Mouse (Mus musculus) kidney, embryonic 14.5 days (tissue): ENCODE measurements around the gene Atp11c. TPM values are rescaled to one million over a fixed set of nuclear protein-coding genes. Genes with fewer than 3 reads are reported as not detected.
A peak's percentile ranks its signal among the peaks of the same experiment; 100 is the strongest.

Experiments
- ATAC-seq: fragments of 200-750 bp; cut with Nextera tagmentation; 2 replicates; pipeline ENCODE4 v1.8.0; 2017; ENCODE audit warnings: moderate number of reproducible peaks, mild to moderate bottlenecking, moderate TSS enrichment, moderate library complexity; ENCODE audit not compliant: low FRiP score, low TSS enrichment
- H3K27ac ChIP-seq: fragments of 300-500 bp; sonication (generic); 2 replicates; pipeline ENCODE4 v1.5.1; 2014; ENCODE audit warnings: low read depth, mild to moderate bottlenecking, low read length, moderate library complexity, mixed read lengths
- H3K27me3 ChIP-seq: fragments of 300-500 bp; sonication (generic); 2 replicates; pipeline ENCODE4 v1.6.1; 2014; ENCODE audit warnings: mild to moderate bottlenecking, low read length; ENCODE audit not compliant: control insufficient read depth, insufficient read depth
- H3K36me3 ChIP-seq: fragments of 300-500 bp; sonication (generic); 2 replicates; pipeline ENCODE4 v1.6.1; 2014; ENCODE audit warnings: low read length, mixed read lengths; ENCODE audit not compliant: control insufficient read depth, insufficient read depth
- H3K4me1 ChIP-seq: fragments of 300-500 bp; sonication (generic); 2 replicates; pipeline ENCODE4 v1.6.1; 2014; ENCODE audit warnings: low read length, mixed read lengths; ENCODE audit not compliant: control insufficient read depth, insufficient read depth
- H3K4me2 ChIP-seq: fragments of 300-500 bp; sonication (generic); replicated peaks from 2 replicates; pipeline ENCODE4 v1.6.1; 2014; ENCODE audit warnings: low read depth, mild to moderate bottlenecking, low read length
- H3K4me3 ChIP-seq: fragments of 300-500 bp; sonication (generic); 2 replicates; pipeline ENCODE4 v1.5.1; 2014; ENCODE audit warnings: mild to moderate bottlenecking, low read length
- H3K9ac ChIP-seq: fragments of 300-500 bp; sonication (generic); 2 replicates; pipeline ENCODE4 v1.6.1; 2014; ENCODE audit warnings: low read depth, mild to moderate bottlenecking, low read length, moderate library complexity
- H3K9me3 ChIP-seq: fragments of 300-500 bp; sonication (generic); 2 replicates; pipeline ENCODE4 v1.6.1; 2016; ENCODE audit warnings: low read length; ENCODE audit not compliant: control insufficient read depth
- WGBS: fragments of 180-500 bp; shearing (Covaris S2); extraction: QIAGEN DNeasy Blood & Tissue Kit; methylation state at CpG from one replicate; pipeline ENCODE4 v1.1.7; 2014; 5-methylcytosine and 5-hydroxymethylcytosine counted together
- microRNA counts: library from miRNA; unstranded; fragments of <30 nt; microRNA quantifications from one replicate; lab custom pipeline; 2017
- microRNA-seq: library from miRNA; unstranded; fragments of <30 nt; microRNA quantifications from one replicate; pipeline ENCODE4, GENCODE M21; 2016
- polyA plus RNA-seq: library from polyadenylated mRNA; unstranded; fragments of >200 nt; fragmentation: Nextera tagmentation; extraction: Ambion mirVana; gene quantifications from 2 replicates; pipeline ENCODE4 v1.2.1, GENCODE M21; 2014

Atp11c gene
- polyA plus RNA-seq, 1 experiment from 2014 or later, result 15.9 TPM

DNA sequence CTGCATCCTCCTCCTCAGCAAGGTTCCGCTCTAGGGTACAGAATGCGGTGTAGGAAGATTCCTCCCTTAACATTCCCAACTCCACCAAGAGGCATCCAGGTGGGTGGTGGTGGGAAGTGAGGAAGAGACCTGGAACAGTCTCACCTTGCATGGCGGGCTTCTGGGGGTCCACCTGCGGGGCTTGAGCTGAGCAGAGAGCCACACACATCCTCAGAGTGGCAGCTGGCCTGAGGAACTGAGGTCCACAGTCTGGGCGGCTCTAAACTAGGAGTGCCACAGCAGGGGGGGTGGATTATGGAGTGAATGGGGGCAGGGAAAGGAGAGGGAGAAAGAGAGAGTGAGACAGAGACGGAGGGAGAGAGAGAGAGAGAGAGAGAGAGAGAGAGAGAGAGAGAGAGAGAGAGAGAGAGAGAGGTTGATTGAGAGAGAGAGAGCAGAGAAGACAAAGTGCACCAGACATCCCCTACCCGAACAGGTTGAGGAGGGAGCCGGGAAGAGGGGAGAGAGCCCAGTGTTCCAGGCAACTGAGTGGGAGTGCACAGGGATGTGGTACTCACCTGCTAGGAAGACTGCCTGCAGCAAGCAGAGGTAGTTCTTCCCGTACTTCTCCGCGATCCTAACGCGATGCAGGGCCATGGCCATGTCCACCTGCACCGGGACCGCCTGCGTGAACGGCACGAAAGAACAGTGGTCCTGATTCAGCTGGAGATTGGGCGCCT lies 414.3 kb downstream of the Atp11c start:
- no peak overlapping the region for H3K9ac ChIP-seq
- 19% methylated on average over 19 of the region's 19 CpGs for WGBS

More for the DNA sequence above, 414.3 kb downstream of the Atp11c start:
- Histone ChIP-seq H3K27me3 (0 out of 2 replicates have a peak, but pooled peaks cover 3% of the 10 kb centered on the region), H3K9me3 (no peaks in the 10 kb centered on the region), H3K4me3 (peak overlapping the region; percentile 36), H3K36me3 (no peaks in the 10 kb centered on the region), H3K27ac (no peak overlapping the region), H3K4me1 (no peaks in the 10 kb centered on the region), H3K4me2 (peak overlapping the region; percentile 56)
- 0 out of 2 replicates have a peak, but pooled peaks have one; percentile 16 for ATAC-seq

MicroRNA genes within 50 kb of the gene (microRNA counts, 519-probe panel; counts per million panel counts)
- microRNA mmu-miR-505 (lab: Ali Mortazavi, UCI), result not detected

Small RNA genes lying within 50 kb of the gene (microRNA-seq; reads per million reads assigned to microRNA genes)
- gene Mir505, result 101 reads per million, percentile 54 among the genes with 10 or more reads in this experiment

Other genes starting within 250 kb of the Atp11c start
- gene Gm7073, start 53.4 kb downstream of the Atp11c start, polyA plus RNA-seq, result not detected in 2 replicates